Mouse (Mus musculus): ENCODE measurements around the gene Cpa2. TPM values are rescaled to one million over a fixed set of nuclear protein-coding genes. Genes with fewer than 3 reads are reported as not detected.

The Cpa2 gene
- total RNA-seq (2022): 1 to 10 TPM in 3 of 4 experiments, under 1 TPM in 1; 0.64 to 3.3 (median 1.0) TPM

DNA sequence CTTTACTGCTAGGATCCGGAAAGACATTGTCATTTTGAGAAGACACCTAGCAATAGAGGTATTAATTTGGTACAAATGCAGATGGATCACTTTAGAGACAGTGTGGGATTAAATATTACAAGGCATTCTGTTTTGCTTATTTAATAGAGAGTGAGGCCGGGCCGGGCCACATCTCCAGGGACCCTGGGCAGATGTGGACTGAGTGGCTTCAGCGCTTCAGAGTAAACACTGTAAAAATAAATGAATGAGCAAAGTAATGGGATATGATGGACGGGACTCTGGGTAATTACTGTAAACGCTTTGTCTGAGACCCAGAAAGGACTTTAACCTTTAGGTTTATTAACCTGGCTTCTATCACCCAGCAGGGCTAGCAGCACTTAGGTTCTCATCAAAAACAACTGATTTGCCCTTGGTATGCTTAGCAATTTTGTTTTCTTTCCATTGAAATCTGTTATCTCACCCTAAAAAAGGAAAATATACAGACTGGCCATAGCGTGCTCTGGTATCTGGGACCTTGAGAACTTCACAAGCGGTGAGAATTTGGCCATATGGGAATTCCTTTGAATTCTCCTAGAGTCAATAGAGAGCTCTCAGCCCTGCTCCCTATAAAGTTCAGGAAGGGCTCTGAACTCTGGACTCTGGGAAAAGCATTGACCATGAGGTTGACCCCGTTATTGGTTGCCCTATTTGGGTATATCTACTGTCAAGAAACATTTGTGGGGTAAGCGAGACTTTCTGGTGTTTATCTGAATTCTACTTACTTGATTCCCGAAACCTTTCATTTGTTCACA lies at the start of gene Cpa2:
Cpa2 (plus strand) TSS at position 574 of the 791 bp plus-strand sequence.
- DNase-seq: no peak

DNA sequence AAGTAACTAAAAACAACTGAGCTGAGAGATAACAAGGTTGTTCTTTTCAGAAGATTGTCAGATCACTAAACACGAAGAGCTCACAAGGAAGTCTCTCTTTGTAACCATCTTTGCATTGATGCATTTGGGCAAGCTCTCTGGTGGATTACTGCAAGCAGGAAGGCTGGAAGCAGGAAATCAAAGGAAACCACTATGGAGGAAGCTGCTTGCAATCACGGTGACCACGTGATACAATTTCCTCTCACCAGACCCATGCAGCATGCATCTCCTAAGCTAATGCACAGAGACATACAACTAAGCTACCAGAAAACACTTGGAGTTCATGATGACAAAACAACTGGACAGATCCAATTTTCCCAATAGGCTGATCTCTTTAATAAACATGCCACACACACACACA lies 42.3 kb upstream of the Cpa2 start:
- no peak for DNase-seq

GRCm38 (mm10) chr6:30508824-30509223 lies 32.6 kb upstream of the Cpa2 start:
- no peak for DNase-seq

DNA sequence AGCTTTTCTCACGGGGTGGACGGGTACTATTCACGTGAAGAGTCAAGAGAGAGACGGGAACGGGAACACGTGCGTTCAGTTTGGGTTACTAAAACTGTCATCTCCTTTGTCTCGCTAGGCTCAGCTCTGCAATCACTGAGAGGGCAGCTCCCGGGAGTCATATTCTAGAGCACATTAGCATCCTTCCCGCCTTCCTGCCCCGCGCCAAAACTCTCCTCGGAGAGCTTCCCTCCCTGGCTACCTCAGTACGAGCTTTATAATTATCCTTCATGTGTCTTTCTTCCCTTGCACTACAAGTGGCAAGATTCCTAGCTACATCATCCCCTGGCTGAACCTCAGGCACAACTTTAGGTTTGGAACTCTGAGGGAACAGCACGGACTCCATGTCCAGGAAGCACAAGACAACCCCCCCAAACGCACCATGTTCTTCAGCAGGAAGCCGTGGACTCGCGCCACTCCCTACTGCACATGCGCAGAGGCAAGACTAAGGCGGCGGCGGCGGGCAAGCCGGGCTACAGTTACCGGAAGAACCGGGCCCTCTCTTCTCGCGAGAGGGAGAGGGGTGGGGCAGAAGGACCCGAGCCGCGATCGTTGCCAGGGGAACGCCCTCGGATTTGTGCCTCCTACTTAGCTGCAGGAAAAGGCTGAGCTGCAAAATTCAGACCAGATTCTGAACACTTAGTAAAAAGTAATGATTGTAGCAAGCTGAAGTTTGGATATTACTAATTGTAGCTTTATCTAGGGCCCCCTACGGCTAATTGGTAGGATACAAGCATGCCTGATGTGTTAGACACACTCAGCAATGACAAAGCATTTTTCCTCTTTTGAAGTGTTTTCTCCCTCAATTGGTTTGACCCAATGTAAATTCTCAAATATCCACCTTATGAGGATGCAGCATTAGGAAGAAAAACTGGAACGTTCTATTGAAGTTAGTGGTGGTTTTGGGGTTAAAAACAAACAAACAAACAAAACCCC lies 31.8 kb upstream of the Cpa2 start, which contains the start of the genes Tmem209 and Ssmem1:
Tmem209 (minus strand) TSS at position 519 of the 975 bp plus-strand sequence.
Ssmem1 (plus strand) TSS at position 585 of the 975 bp plus-strand sequence.
- peak; percentile 99 for DNase-seq

GRCm38 (mm10) chr6:30510291-30510690 lies 31.1 kb upstream of the Cpa2 start:
- no peak for DNase-seq

DNA sequence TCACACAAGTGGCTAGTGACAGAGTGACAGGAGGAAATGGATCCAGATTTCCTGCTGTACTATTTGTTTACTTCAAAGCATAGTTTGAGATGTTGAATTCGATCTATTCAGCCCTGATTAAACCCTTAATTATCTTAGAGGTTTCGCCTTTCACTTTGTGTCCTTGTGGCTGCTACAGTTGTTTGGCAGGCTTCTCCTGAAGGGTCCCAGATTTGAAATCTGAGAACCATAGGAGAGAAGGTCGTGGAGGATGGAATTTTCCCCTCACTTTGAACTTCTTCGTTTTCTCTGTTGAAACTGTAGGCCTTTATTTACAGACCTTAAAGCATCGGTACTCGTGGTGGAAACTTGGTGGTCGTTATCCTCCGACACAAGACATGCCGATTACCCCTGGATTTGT lies 27.1 kb upstream of the Cpa2 start:
- no peak for DNase-seq

DNA sequence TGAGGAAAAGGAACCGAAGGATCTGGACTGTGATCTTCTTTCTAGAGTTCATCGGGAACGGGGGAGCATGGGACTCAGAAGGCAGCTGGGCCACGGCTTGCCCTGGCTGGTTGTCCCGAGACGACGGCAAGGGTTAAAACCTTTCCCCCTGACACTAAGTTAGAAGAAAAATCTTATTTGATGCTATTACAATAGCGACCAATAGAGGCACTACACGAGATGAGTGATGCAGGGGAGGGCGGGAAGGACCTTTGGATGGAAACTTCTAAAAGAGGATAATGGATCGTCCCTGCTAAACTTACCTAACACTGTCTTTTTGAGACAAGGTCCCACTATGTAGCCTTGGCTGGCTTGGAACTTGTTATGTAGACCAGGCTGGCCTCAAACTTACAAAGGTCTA lies 21.0 kb upstream of the Cpa2 start:
- DNase-seq: no peak

- no peak for DNase-seq
These were observed 15.7 kb upstream of the Cpa2 start for GRCm38 (mm10) chr6:30525456-30526332.

DNA sequence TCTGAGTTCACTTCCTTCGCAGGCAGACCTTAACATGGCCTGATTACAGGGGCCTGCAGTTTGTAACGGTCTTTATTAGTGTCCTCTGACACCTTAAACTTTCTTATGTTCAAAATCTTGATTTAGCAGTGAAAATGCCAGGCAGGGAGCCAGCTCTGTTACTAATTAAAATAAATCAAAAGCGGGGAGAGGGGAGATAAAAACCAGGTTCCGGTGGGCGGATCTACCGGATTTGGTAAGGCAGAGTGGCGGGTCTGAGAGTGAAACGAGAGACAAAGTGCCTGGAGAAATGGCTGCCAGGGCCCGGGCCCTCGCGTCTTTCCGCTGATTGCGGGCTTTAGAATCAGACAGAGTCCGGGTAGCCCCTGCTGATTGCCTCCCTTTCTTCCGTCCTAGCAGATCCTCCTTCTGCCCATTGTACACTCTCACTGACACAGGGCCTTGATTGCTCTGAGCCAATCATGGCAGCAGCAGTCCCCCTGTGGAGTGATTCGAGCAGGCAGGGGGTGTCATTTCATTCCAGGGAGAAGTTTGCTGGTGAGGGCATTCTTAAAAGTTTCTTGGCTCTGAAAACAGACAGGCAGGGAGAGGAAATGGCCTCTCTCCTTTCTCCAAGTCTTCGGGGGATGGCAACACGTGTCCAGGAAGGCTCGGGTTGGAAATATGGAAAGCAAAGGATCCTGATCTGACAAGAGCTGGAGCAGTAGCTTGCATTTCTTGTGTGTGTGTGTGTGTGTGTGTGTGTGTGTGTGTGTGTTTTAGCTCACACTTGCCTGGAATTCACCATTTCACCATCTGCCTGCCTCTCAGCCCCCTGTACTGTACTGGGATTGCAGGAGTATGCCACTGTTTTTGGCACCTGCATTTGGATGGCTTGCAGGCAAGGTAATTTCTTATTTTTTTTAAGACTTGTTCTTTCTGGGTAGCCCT lies 14.5 kb upstream of the Cpa2 start:
- DNase-seq: no peak

DNA sequence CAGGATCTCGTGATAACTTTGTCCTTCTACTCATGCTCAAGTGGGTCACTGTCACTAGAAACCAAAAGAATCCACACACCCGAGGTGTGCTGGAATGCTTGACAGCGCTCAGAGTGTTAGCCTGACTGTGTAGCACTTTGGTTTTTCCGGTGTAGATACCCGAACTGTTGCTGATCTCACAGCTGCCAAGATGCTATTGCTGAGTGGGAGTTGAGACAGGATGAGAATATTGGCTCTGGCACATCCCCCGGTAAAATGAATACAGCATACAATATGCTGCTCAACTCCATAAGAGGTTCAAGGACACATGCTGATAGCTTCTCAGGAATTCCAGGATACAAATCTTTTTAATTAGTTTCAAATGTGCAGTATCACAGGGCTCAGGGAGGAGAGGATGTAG lies 12.6 kb upstream of the Cpa2 start:
- DNase-seq: no peak

DNA sequence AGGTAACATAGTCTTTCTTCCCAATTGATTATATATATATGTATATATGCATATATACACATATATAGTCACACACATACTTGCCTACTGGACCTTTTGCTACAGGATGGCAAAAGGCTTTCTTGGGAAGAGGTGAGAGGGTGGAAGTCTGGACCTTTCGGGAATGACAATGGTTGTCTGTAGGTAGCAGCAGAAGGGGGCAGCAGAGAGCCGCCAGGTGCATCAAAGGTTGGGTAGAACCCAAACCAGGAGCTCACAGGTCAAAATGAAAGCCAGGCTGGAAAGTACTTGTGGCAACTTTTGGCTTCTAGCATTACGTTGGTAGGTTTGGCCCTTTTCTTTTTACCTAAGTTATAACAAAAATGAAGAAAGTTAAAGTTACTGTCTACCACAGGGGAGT lies 6.0 kb upstream of the Cpa2 start:
- peak; percentile 24 for DNase-seq

DNA sequence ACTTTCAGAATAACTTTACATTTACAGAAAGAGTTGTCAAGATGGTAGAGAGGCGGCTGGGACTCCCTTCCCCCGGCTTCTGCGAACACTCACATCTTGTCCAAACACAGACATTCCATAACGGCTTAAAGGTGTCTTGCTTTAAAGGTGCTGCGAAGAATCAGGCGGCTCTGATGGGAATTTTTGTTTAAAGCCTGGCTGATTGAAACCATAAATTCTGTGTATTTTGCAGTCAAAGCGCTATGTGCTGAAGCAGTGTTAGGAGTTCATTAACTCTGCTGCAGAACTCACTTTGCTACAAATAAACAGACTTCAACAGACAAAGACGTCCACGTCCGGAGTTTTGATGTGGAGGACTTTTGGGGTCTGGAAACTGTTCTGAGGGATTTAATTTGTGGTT lies 3.1 kb upstream of the Cpa2 start:
- DNase-seq: no peak

DNA sequence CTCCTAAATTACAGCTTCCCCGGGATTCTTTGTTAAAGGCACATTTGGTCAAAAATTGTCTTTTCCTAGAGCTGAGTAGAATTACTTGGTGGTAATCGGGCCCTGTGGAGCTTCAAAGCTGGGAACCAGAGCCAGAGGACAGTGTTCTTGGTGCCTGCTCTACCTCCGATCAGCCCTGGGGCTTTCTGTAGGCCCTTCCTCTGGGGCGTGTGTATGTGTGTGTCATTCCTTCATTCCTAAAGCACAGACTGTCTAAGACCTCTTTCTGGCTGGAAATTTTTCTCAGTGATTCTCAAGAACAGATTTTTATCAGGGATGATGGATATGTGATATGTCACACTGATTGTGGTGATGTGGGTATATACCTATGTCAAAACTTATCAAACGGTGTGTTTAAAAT lies 2.6 kb upstream of the Cpa2 start:
- DNase-seq: no peak

DNA sequence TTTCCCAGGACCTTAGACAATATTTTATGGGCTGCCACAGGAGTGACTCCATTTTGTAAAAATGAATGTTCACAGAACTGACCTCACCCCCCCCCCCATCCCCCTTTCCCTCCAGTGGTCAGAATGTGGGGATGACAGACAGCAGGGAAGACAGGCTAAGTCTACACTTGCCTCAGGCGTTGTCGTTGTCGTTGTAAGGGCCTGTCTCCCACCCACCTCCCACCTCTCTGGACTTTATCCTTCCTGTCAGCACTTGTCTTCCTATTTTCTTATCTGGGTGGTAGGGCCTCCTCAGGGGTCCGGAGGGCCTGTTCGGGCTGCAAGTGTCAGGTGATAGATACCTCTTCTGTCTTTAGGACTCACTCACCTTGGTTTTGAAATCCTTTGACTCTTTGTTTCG lies 895 bp downstream of the Cpa2 start:
- no peak for DNase-seq

DNA sequence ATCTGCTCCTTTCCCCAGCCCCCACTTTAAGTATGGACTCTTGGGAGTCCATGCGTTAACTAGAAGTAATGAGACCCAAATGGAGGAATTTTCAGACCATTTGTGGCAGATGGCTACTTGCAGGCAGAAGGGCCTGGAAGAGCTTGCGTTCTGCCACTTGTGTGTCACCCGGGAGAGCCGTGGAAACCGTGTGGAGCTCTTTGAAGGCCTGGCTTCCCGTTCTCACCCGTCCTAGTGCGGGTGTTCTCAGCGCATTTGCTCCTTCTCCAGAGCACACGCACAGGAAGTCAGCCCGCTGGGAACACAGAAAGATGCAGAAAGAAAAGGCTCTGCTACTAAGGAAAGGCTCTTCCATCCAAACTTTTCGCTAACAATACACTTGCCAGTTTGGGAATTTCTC lies 1.7 kb downstream of the Cpa2 start:
- no peak for DNase-seq

- no peak for DNase-seq
These were observed 2.5 kb downstream of the Cpa2 start for GRCm38 (mm10) chr6:30543851-30544250.

GRCm38 (mm10) chr6:30545689-30546088 lies 4.3 kb downstream of the Cpa2 start:
- no peak for DNase-seq

- no peak for DNase-seq
These were observed 5.3 kb downstream of the Cpa2 start for GRCm38 (mm10) chr6:30546571-30547273.

GRCm38 (mm10) chr6:30547274-30547645 lies 5.9 kb downstream of the Cpa2 start:
- DNase-seq: no peak

GRCm38 (mm10) chr6:30547656-30548306 lies 6.4 kb downstream of the Cpa2 start:
- DNase-seq: peak; percentile 64
